Mouse (Mus musculus): ENCODE measurements at regions not wholly inside any gene's neighbourhood (a gene's known extent, or its start where the extent isn't known, plus 50 kb on each side); places are given as distances from the start of the nearest gene placed in this dataset.
"Not testable (repeated sequence)": the region's sequence is repeated elsewhere in the genome, so short reads cannot be mapped to it uniquely, and the experiment has no call there.

GRCm38 (mm10) chr2:21975547-21975946 is 251.8 kb upstream of the Myo3a start:
- intact Hi-C loops (cut with DNase I) = no loop called here
- no peak for DNase-seq

GRCm38 (mm10) chr2:21976337-21976736 is 251.0 kb upstream of the Myo3a start:
- intact Hi-C loops (cut with DNase I) = no loop called here
- DNase-seq = no peak

GRCm38 (mm10) chr2:21976831-21977230 is 250.5 kb upstream of the Myo3a start:
- intact Hi-C loops (cut with DNase I) = no loop called here
- DNase-seq = no peak

- intact Hi-C loops (cut with DNase I) = no loop called here
- no peak for DNase-seq
Observed at GRCm38 (mm10) chr2:21980177-21980576, 247.1 kb upstream of the Myo3a start.

DNA sequence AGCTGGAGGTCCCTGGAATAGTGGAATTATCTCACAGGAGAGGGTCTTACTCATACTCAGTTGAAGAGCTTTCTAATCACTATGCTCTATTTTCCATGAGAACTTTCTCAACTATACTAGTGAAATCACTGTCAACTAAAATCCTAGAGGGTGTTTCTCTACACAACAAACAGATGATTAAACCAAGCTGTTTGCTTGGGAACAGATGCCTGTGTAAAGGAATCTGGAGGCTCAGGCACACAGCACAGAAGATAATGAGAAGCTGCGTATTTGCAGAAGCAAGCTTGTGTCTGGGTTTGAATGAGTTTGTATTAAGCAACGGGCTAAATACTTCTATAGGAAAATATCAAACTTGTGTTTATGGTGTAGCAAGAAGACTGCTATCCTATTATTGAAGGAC is 202.9 kb upstream of the Myo3a start:
- intact Hi-C loops (cut with DNase I) = no loop called here
- DNase-seq = no peak

GRCm38 (mm10) chr2:22026794-22027193 is 200.5 kb upstream of the Myo3a start:
- no peak for DNase-seq
- intact Hi-C loops (cut with DNase I) = no loop called here

GRCm38 (mm10) chr2:22028569-22028968 is 198.7 kb upstream of the Myo3a start:
- intact Hi-C loops (cut with DNase I) = no loop called here
- no peak for DNase-seq

- DNase-seq = no peak
- intact Hi-C loops (cut with DNase I) = no loop called here
Observed at GRCm38 (mm10) chr2:22029022-22029803, 198.1 kb upstream of the Myo3a start.

GRCm38 (mm10) chr2:22029804-22030194 is 197.5 kb upstream of the Myo3a start:
- intact Hi-C loops (cut with DNase I) = no loop called here
- DNase-seq = no peak

DNA sequence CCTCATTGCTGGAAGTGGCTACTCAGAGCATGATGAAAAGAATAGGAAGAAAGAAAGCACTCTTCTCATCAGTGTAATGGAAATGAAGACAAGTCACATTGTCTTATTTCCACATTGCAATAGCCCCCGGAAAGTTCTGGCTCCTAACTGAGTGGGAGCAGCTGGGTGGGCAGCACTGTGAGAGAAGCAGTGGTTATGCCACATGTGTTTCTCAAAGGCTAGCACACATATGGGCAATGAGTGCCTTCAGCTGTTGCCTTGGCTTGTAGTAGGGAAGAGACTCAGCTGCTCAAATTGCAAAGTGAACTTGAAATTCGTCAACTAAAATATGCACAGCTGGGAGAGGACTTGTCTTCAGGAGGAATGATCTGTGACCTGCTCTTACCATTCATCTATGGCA is 190.5 kb upstream of the Myo3a start:
- DNase-seq = no peak
- intact Hi-C loops (cut with DNase I) = no loop called here

DNA sequence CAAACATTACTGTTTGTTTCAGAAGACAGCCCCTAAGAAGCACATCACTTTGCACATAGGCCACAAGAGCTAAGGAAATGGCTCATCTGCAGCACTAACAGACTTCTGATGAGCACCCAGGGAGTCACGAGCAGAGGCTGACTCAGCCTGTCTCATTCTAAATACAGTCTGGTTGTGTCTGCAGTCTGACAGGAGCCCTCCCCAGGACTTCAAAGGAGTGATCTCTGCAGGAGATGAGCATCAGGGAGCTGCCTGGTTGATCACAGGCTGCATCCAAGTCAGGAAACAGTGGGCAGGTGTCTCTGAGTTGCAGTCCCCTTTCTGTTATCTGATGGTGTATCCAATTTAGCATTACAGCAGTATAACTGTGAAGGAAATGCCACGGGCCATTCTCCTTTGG is 188.5 kb upstream of the Myo3a start:
- DNase-seq = no peak
- intact Hi-C loops (cut with DNase I) = no loop called here

- intact Hi-C loops (cut with DNase I); DNase-seq: not testable (repeated sequence)
Observed at GRCm38 (mm10) chr2:22043937-22044336, 183.4 kb upstream of the Myo3a start.

GRCm38 (mm10) chr2:22044949-22045348 is 182.4 kb upstream of the Myo3a start:
- intact Hi-C loops (cut with DNase I) = no loop called here
- no peak for DNase-seq

DNA sequence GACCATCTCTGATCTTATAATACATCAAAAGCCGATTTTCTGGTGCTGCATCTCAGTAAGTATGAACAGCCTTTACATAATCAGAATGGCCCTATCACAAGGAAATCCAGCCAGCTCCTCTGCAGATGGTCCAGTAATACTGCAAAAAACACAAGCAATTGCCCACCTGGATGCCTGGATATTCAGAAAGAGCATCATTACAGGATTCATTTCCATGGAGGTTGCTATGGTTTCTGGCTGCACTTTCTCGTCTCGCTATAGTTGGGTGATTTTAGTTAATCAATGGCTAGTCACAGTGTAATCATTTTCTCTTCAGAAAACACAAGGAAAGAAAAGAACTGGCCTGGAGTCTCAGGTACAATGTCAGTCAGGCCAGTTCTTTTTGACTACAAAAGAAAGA is 179.8 kb upstream of the Myo3a start:
- no peak for DNase-seq
- intact Hi-C loops (cut with DNase I) = no loop called here

- intact Hi-C loops (cut with DNase I) = no loop called here
Observed at GRCm38 (mm10) chr2:22066535-22066934, 160.8 kb upstream of the Myo3a start.

DNA sequence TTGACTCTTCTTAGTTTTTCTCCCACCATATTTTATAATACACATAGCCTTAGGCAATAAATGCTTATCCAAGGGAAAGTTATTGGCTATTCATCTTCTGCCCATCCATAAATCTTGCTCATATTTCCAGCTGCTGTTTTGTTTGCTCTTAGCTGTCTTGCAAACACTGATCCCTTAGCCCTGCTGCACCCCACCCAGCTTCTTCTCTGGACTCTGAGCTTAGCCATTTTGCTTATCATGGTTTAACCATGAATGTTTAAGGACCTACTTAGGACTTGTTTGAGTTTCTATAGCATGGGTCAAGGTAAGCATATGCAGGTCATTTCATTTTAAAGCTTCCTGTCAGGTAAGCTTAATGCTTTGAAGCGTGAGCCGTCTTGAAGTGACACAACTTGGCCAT is 130.5 kb upstream of the Myo3a start:
- intact Hi-C loops (cut with DNase I) = no loop called here
- no peak for DNase-seq

More at GRCm38 (mm10) chr2:22066535-22066934, 160.8 kb upstream of the Myo3a start:
- no peak for DNase-seq

DNA sequence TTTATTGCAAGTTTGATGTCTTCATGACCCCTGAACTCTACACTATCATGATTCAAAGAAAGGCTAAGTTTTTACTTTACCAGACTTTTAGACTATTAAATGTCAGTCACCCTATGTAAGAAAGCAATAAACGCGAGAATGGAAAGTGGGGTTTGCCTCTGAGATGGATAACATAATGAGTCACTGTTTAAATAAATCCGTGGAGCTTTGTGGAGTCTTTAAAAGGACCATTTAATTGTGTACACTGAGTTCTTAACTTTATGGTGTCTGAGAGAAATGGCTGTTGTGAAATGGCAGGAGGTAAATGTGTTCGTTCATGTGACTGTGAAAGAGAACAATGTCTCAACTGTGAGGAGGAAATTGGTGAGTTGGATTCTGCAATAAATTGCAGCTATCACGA is 122.2 kb upstream of the Myo3a start:
- intact Hi-C loops (cut with DNase I) = no loop called here
- DNase-seq = no peak

DNA sequence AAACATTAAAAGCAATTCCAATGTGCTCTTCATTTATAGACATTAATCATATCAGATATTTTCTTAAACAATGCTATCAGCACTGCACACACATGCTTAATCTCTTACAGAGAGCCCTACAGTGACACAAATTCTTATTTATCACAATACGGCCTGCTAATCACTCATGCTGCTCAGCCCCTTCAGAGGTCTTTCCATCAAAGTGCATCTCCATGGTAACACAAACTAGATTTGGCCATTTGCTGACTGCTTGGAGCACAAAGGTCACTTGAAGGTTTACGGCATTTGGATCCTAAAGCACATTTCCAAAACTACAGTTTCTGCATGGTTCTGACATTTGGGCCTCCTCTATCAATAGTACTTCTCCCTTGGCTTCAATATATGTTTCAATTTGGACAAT is 77.6 kb upstream of the Myo3a start:
- DNase-seq = no peak
- intact Hi-C loops (cut with DNase I) = no loop called here

DNA sequence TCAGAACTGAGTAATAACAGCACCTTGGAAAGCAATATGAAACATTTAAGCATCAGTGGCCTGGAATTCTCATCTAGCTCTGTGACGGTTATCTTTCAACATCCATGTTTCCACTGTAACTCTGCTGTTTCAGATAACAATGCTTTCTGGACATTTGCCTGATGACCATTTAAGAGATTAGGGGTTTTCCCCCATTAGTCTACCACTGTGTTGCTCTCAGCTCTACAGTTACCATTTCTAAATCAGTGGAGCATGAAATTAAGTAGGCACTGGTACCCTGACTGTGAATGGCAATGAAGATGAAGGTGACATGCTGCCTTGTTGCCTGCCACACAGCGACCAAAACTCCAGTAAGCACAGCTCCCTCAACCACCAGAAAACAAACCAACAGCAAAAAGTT is 70.7 kb upstream of the Myo3a start:
- intact Hi-C loops (cut with DNase I) = no loop called here
- no peak for DNase-seq

GRCm38 (mm10) chr2:22165443-22165842 is 61.9 kb upstream of the Myo3a start:
- intact Hi-C loops (cut with DNase I) = no loop called here
- DNase-seq = no peak

GRCm38 (mm10) chr2:22165919-22166318 is 61.4 kb upstream of the Myo3a start:
- intact Hi-C loops (cut with DNase I) = no loop called here
- no peak for DNase-seq

All from heart, postnatal 36 days (tissue).